Mouse (Mus musculus) lung, postnatal 10 days (tissue): ENCODE data around the gene Gm36864.
A peak's percentile ranks its signal among the peaks of the same experiment; 100 is the strongest.
"Not testable (repeated sequence)": the region's sequence is repeated elsewhere in the genome, so short reads cannot be mapped to it uniquely, and the experiment has no call there.

Source experiments
- DNase-seq: peaks from one replicate; pipeline ENCODE4 v3.0.0; 2021

Gene Gm36864

GRCm38 (mm10) chr7:44235909-44236308, at the start of gene Gm36864:
TSS of gene Gm36864 (plus strand) at chr7:44236177.
- DNase-seq: no peak

GRCm38 (mm10) chr7:44186516-44186915, 49.5 kb upstream of the Gm36864 start:
- DNase-seq: not testable (repeated sequence)

- not testable (repeated sequence) for DNase-seq
Observed at GRCm38 (mm10) chr7:44187936-44188335, 48.0 kb upstream of the Gm36864 start, which contains the start of gene Klk1b24. TSS of gene Klk1b24 (plus strand) at chr7:44188236.

- not testable (repeated sequence) for DNase-seq
Observed at GRCm38 (mm10) chr7:44193466-44193865, 42.5 kb upstream of the Gm36864 start.

- DNase-seq: no peak
Observed at GRCm38 (mm10) chr7:44197891-44198290, 38.1 kb upstream of the Gm36864 start, which contains the start of gene Klk1b3. TSS of gene Klk1b3 (plus strand) at chr7:44198191.

GRCm38 (mm10) chr7:44207135-44207534, 28.8 kb upstream of the Gm36864 start, which contains the start of gene Klk1b4:
TSS of gene Klk1b4 (plus strand) at chr7:44207435.
- not testable (repeated sequence) for DNase-seq

GRCm38 (mm10) chr7:44208307-44208706, 27.7 kb upstream of the Gm36864 start:
- no peak for DNase-seq

- DNase-seq: no peak
Observed at GRCm38 (mm10) chr7:44215645-44216044, 20.3 kb upstream of the Gm36864 start, which contains the start of gene Klk1b5. TSS of gene Klk1b5 (plus strand) at chr7:44215945.

GRCm38 (mm10) chr7:44221601-44222000, 14.4 kb upstream of the Gm36864 start:
- DNase-seq: not testable (repeated sequence)

- not testable (repeated sequence) for DNase-seq
Observed at GRCm38 (mm10) chr7:44222335-44222734, 13.6 kb upstream of the Gm36864 start.

- DNase-seq: no peak
Observed at GRCm38 (mm10) chr7:44225076-44225475, 10.9 kb upstream of the Gm36864 start, which contains the start of gene Klk1. TSS of gene Klk1 (plus strand) at chr7:44225360.

- no peak for DNase-seq
Observed at GRCm38 (mm10) chr7:44239913-44240312, 3.9 kb downstream of the Gm36864 start.

- DNase-seq: no peak
Observed at GRCm38 (mm10) chr7:44240712-44241111, 4.7 kb downstream of the Gm36864 start.

GRCm38 (mm10) chr7:44241163-44241562, 5.2 kb downstream of the Gm36864 start:
- no peak for DNase-seq

- no peak for DNase-seq
Observed at GRCm38 (mm10) chr7:44244080-44244479, 8.1 kb downstream of the Gm36864 start.

GRCm38 (mm10) chr7:44246055-44246983, 10.3 kb downstream of the Gm36864 start, which contains the start of the genes 1700028J19Rik and 2410002F23Rik:
TSS of gene 1700028J19Rik (minus strand) at chr7:44246695.
TSS of gene 2410002F23Rik (plus strand) at chr7:44246722.
- DNase-seq: peak; percentile 93

- peak; percentile 57 for DNase-seq
Observed at GRCm38 (mm10) chr7:44246984-44247470, 11.1 kb downstream of the Gm36864 start.

GRCm38 (mm10) chr7:44247971-44248370, 12.0 kb downstream of the Gm36864 start:
- no peak for DNase-seq

- no peak for DNase-seq
Observed at GRCm38 (mm10) chr7:44249248-44249647, 13.3 kb downstream of the Gm36864 start.

GRCm38 (mm10) chr7:44250732-44251275, 14.8 kb downstream of the Gm36864 start:
- DNase-seq: not testable (repeated sequence)

GRCm38 (mm10) chr7:44253023-44253616, 17.1 kb downstream of the Gm36864 start:
- DNase-seq: no peak

GRCm38 (mm10) chr7:44254930-44255329, 19.0 kb downstream of the Gm36864 start:
- no peak for DNase-seq

- no peak for DNase-seq
Observed at GRCm38 (mm10) chr7:44257278-44257677, 21.3 kb downstream of the Gm36864 start, which contains the start of gene Acp4. TSS of gene Acp4 (minus strand) at chr7:44257378.
